Mouse (Mus musculus): ENCODE measurements around the gene Acin1.

Acin1 gene

DNA sequence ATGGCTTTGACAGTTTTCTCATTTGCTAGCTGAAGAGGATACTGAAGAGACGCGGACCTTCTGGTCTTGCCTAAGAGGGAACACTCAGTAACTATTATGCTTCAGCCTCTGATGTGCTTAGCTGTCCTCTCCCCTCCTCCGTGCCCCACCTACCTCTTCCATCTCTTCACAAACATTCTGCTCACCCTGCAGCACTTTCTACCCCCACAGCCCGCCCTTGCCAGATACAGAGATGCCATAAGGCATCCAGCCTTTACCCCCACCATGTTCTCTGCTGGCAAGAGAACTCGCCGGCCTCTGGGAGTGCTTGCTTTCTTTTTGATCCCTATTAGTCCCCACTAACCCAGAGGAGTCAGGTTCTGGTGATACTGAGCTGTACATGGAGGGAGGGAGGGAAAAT is 76.1 kb downstream of the Acin1 start:
- in situ Hi-C loops (cut with MboI, MseI) = no loop called here

DNA sequence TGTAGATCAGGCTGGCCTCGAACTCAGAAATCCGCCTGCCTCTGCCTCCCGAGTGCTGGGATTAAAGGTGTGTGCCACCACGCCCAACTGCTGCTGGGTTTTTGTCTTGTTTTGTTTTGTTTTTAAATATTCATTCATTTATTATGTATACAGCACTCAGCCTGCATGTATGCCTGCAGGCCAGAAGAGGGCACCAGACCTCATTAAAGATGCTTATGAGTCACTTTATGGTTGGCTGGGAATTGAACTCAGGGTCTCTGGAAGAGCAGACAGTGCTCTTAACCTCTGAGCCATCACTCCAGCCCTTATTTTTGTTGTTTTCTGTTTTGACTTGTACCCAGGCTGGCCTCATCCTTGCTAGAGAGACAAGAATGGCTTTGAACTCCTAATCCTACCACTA is 76.8 kb downstream of the Acin1 start:
- in situ Hi-C loops (cut with MboI, MseI) = no loop called here

DNA sequence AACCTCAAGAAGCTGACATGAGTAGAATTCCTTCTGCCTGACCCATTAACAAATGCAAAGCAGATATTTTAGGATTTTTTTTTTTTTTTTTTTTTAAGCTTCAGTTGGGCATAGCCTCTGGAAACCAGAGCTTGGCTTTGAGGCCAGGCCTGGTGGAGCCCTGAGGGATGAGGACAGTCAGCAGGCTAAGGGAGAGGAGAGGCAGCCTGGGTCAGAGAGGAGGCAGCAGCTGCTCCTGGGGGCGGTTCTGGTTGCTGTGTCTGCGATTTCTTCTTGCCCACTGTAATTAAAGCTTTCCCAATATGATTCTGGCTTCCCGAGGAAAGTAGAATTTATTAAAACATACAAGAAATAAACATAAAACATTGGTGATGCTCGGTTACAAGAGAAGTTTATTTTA is 77.5 kb downstream of the Acin1 start:
- in situ Hi-C loops (cut with MboI, MseI) = no loop called here

DNA sequence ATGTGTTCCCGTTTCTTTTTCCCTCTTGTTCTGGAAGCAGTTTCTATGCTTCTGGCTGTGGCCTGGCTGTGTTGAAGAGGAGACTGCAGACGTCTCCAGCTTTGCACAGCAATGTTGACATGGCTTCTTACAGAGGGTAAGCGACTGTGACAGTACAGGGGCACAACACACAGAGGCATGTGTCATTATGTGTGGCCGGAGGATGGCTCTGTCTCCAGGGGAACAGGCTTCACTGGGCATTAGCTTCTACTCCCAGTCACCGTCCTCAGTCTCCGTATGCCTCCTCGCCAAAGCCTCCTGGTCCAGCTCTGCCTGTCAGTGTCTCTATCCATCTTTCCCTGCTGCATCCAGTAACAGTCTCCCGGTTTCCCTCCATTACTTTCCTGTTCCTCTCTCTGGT is 79.5 kb downstream of the Acin1 start:
- in situ Hi-C loops (cut with MboI, MseI) = no loop called here

DNA sequence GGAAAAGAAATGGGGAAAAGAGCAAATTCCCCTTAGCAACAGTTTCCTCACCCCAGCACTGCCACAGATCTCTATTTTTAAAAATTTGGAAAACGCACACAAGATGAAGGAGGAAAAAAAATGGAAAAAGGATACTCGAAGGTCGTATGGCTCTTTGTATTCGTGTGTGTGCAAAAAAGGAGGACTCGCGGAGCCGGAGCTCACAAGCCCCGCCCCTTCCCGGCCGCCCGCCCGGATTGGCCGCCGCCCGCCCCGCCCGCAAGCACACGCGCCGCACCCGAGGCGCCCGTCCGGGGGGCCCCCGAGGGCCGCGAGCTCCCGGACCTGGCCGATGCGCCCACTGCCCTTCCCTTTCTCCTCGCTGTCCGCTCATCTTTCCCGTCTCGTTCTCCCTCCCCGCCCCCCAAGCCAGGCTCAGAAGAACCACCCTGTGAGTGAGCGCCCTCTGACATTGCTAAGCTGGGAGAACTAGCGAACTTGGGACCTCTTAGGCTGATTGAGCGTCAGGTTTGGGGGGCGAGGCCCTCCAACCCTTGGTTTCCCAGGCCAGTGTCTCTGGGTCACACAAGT is 80.9 kb downstream of the Acin1 start, which contains the start of gene 4931414P19Rik:
Gene 4931414P19Rik (minus strand): TSS at position 242 of the 570 bp plus-strand sequence.
- in situ Hi-C loops (cut with MboI, MseI) = no loop called here

DNA sequence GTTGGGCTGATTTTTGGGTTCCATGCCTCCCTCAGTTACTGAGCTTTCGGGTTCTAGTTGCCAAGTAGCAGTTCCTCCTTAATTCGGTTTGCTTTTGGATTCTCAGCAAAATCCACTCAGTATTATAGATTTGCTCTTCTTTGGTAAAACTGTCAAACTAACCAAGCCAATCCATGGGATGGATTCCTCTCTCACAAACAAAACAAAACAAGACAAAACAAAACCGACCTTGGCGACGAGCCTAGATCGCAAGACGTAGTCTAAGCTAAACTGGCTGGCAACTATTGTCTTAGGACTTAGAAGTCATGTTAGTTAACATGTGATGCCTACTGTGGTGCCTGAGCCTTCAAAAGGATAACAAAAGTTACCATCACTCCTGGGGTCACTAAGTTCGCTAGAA is 83.0 kb downstream of the Acin1 start:
- in situ Hi-C loops (cut with MboI, MseI) = no loop called here

DNA sequence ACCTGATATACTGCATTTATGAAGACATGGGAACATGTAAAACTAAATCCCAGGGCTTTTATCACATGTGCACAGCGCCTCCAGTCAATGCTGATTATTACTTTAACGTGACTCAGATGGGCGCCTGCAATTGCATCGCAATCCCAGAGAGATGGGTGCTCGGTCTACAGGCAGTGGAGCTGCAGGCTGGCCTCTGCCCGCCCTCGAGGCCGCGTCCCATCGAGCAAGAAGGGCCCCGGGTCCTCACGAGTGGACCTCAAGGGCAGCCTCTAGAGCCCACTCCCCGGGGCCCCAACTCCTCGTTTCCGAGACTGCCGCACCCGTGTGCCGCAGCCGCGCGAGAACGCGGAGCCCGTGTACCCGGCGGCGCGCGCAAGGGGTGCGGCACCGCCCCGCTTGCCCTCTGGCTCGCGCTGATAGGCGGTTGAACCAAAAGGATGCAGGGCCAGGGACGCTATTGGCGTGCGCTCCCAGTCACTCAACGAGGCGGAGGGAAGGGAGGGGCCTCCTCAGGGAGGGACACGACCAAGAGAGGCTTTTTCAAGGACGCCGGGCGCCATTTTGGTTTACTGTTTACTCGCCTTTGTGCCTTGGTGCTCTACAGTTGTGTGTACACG is 83.6 kb downstream of the Acin1 start:
- in situ Hi-C loops (cut with MboI, MseI) = no loop called here

DNA sequence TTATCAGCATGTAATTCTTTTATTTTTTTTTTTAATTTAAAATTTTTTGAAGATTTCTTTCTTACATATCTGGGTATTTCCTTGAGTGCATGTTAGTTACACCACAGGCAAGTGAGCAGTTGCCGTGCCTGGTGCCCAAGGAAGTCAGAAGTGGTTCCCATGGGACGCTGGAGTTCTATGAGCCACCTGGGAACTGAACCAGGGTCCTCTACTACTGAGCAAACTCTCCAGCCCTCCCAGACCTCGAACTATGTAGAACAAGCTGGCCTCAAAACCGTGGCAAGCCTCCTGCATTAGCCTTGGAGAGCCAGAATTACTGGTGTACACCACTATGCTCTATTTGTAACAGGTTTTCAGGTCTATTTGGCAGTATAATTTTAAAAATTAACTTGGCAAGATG is 84.1 kb downstream of the Acin1 start:
- in situ Hi-C loops (cut with MboI, MseI) = no loop called here

DNA sequence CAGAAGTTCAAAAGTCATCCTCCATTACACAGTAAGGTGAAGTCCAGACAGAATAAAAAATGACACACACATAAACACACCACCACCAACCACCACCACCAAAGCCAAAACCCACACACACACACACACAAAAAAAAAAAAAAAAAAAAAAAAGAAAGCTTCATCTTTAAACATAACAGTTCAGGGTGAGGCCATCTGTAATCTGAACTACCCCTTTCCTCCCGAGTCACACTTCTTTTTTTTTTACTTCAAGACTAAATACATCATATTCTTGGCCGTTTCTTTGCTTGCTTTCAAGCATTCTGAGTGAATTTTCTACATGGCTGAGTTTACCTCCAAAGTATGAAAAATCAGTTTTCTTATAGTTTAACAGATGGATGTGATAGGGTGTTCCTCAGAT is 85.1 kb downstream of the Acin1 start:
- in situ Hi-C loops (cut with MboI, MseI) = no loop called here

DNA sequence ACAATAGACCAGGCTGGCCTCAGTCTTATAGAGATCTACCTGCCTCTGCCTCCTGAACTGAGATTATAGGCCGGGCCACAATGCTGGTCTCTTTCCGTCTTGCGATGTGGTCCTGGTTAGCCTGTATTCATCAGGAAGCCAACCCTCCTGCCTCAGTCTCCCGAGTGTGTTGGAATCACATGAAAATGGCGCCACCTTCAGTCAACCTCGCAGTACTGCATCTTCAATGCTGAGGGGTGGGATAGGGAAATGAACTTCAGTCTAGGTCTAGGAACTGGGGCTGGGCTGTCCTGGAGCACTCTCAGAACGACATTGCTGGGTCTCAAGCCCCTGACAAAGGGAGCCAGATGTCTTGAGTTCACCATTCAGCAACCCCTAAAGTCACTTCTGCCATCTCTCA is 89.6 kb downstream of the Acin1 start:
- in situ Hi-C loops (cut with MboI, MseI) = no loop called here

DNA sequence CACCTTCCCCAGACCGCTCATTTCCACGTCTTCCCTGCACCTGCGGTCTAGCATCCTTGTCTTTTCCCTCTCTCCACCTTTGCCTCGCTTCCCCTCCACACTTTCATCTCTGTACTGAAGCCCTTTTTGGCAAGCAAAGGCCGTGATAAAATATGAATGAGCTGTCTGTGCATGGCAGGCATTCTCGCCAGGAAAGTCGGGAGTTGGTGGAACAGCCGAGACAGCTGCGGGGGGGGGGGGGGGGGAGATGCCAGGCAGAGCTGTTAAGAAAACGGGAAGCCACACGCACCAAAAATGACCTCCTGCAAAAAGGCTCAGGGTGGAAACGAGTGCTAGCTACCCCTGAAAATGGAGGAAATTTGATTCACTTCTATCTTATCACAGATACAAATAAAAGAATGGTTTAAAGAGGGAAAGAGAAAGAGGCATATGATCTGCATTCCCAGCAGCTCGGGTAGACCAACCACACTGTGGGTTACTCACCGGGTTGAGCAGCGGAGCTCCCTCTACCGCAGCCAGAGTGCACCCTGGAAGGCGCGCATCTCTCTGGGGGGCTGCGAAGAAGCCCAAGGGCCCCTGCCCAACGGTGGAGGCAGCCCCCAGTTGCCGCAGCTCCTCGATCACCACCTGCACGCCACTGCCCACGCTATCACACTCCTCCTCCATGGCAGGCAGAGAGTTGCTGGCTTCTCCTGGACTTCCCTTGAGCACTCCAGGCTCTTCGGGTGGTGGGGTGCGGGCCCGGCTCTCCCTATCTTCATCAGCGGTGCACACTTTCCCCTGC is 91.9 kb downstream of the Acin1 start:
- in situ Hi-C loops (cut with MboI, MseI) = loop anchor here (5.0 kb wide), 1 partner anchor 68 kb away; no protein-coding TSS in a partner anchor

DNA sequence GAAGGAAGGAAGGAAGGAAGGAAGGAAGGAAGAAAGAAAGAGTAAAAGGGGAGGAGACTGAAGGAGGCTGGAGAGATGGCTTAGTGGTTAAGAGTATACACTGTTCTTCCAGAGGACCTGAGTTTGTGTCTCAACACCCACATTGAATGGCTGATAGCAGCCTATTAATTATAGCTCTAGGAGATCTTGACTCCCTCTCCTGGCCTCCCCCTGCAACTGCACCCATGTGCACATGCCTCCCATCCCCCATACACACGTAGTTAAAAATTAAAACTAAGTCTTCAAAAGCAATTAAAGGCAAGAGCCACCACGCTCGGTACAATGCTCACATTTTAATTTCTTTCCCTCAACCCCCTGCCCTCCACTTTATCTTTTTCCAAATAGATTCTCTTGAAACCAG is 92.7 kb downstream of the Acin1 start:
- in situ Hi-C loops (cut with MboI, MseI) = loop anchor here (5.0 kb wide), 1 partner anchor 67 kb away; no protein-coding TSS in a partner anchor

DNA sequence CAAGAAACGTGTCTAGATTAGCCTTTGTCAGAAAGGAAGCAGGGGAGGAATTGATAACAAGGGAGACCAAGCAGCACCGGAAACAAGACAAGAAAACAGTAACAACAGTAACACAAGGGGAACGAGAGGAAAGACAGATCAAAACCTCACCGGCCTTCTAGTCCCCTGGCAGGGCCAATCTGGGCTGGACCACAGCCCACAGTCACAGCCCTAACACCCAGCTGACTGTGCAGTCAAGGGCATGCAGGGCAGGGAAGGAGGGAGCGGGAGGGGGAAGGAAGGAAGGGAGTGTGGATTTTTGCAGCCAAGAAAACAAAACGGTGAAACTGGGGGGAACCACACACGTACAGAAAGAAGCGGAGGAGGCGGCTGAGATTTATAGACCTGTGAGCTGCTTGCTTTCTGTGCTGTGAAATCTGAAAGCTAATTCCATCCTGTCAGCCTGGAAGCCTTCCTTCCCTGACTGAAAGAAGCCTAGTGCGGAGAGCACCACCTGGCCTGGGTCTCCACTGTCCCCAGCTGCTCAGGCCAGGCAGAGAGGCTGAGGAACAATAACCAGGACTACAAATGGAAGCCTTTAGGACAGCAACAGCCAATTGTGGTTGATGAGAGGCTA is 94.3 kb downstream of the Acin1 start:
- in situ Hi-C loops (cut with MboI, MseI) = loop anchor here (5.0 kb wide), 1 partner anchor 65 kb away; no protein-coding TSS in a partner anchor

Data from regulatory T cell (primary cell).